Mouse (Mus musculus) spleen, embryonic (tissue): ENCODE data around the gene Zkscan14.

Source experiments
- CTCF ChIA-PET: fragments of 350-600 bp; sonication (Branson Sonifier 250); formaldehyde crosslinking; loops from one replicate; lab custom pipeline; 2022; lab: Charles Lee

The Zkscan14 gene

DNA sequence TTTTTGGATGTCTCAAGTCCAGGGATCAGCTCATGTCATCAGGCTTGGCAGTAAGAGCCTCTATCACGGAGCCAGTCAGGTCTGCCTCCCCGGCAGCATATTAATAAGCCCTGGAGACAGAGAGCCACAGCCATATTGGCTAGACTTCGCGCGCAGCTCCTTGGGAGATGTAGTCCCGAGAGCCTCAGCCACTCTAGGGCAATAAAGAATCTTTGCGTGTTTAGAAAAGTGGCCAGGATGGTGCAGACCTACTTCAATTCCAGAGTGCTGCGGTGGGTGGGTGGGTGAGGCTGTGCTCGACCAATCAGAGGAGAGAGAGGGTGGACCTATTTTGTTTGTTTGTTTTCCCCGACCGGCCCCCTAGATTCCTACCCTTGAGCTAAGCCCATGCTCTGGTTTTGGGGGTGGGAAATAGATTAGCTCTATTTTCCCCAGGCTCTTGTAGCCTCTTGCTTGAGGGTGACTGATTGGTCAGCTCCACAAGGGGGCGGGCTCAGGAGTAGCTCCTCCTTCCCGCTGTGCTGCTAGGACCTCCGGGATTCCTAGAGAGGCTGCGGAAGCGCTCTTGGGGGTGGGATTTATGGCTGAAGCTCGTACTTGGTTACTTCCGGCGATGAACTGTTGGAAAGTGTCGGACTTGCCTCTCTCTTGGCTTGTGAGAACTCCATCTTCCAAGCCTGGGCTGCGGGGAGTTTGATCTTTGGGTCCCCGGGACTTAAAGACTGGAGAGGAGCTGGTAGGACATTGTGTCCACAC is 2.4 kb upstream of the Zkscan14 start, which contains the start of gene Zkscan5:
Gene Zkscan5, plus strand, starts transcription at position 627 of the 756 bp plus-strand sequence.
- CTCF ChIA-PET: interaction anchor here (0.6 to 0.8 kb wide), 2 partner anchors 26 to 265 kb away, joined by 3 to 9 read pairs; no protein-coding TSS in a partner anchor

DNA sequence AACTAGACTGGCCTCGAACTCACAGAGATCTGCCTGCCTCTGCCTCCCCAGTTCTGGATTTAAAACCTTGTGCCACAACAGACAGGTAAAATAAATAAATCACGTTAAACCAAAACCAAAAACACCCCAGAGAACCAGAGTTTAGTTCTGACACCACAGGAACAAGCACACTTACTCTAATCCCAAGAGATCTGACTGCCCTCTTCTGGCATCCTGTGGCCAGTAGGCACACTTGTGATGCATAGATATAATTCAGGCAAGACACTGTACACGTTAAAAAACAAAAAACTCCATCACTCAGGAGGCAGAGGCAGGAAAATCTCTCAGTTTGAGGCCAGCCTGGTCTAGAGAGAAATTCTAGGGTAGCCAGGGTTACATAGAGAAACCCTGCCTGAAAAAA is 778 bp upstream of the Zkscan14 start:
- CTCF ChIA-PET: no interaction called here

DNA sequence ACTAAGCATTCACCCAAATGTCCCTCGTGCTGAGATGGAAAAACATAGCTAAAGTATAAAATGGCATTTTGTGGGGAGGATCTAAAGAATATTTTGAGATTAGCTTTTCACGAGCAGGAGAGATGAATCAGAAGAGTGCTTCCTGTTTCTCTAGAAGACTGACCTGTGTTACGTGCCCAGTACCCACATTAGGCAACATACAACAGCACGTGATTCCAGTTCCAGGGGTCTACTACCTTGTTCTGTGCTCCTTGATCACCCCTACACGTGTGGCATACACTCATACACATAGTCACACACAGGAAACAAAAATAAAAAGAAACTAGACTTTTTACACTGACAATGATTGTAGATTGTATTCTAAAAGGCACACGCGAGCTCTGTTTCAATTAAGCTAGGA is 1.3 kb downstream of the Zkscan14 start:
- CTCF ChIA-PET: no interaction called here

DNA sequence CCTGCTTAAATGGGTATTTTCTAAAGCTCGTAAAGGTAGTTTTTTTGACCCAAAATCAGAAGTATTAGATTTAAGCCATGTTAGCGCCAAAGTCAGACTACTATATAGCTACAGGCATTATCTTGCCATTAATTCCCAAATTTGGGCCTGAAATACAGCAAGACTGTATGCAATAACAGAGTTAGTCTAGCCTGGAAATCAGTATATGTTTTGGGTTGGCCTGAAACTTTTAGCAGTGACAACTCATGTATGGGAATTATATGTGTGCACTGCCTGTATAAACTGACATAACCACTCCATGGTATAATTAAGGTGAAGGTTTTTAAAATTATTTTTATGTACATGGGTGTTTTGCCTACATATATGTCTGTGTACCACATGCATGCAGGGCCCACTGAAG is 9.7 kb downstream of the Zkscan14 start, which contains the start of gene Atp5j2:
Gene Atp5j2, minus strand, starts transcription at position 101 of the 400 bp plus-strand sequence.
- CTCF ChIA-PET: no interaction called here

DNA sequence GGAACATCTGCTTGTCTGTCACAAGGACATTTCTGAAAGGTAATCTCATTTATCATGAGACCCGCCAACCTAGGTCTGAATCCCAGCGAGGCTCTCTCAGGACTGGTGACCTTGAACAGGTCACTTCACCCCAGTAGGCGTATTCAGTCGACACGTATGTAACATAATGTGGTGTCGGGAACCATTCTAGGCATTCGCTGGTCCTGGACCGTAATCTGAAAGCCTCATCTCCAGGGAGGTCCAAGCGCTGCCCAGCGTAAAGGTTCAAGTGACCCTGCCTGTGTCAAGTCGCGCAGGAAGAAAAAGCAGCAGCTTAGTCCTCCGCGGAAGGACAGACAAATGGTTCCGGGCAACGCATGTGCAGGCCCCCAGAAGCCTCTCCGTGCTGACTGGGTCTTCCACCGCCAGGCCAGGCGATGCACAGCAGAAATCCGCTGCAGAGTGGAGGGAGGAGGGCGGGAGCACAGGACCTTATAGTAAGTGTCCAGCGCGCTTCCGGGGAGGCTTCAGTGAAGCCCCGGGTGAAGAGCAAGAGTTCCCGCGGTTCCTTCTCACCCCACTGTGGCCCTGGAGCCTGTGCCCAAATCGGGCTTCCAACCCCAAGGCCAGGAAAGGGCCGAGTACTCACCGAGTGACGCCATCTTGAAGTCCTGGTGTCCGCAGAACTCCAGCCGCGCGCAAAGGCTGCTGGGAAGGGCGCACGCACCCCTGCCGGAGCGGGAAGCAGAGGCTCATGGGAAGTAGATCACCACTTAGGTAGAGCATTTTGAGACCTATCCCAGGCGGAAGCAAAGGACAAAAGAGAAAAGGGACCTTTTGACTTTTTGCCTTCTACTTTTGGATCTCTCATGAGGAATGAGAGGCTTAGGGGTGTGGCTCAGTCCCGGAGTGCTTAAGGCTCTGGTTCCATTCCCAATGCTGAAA is 10.5 kb downstream of the Zkscan14 start:
- CTCF ChIA-PET: interaction anchor here (0.6 kb wide), 1 partner anchor 957 kb away, joined by 5 read pairs; no protein-coding TSS in a partner anchor

DNA sequence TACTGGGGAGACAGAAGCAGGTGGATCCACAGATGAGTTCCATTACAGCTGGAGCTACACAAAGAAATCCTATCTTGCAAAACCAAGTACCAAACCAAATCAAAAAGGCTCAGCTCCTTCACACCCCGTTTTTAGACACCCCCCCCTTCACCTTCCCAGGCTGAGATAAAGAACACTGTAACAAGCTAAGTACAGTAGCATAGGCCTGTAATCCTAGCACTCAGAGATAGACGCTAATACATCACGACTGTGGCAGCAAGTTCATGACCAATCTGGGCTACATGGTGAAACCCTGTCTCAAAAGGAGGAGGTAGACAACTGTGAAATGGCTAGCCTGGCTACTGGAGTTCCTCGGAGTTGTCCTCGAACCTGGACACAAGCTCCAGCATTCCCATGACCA is 11.3 kb downstream of the Zkscan14 start:
- CTCF ChIA-PET: interaction anchor here (0.6 kb wide), 1 partner anchor 957 kb away, joined by 5 read pairs; no protein-coding TSS in a partner anchor

DNA sequence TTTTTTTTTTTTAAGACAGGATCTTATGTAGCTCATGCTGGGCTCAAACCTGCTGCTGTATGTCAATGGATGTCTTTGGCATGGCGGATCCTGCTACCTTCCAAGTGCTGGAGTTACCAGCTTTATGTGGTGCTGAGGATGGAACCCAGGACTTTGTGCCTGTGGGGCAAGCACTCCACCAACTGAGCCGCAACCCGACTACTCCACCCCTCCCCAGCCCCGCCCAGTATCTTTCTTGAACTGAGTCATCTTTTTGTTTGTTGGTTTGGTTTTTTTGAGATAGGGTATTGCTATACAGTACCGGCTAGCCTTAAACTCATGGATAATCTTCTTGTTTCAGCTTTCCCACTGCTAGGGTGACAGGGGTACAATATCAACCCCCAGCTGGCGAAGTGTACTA is 12.3 kb downstream of the Zkscan14 start:
- CTCF ChIA-PET: interaction anchor here (0.7 kb wide), 1 partner anchor 12 kb away, joined by 5 read pairs; the partner anchor contains the start of gene Zkscan14

DNA sequence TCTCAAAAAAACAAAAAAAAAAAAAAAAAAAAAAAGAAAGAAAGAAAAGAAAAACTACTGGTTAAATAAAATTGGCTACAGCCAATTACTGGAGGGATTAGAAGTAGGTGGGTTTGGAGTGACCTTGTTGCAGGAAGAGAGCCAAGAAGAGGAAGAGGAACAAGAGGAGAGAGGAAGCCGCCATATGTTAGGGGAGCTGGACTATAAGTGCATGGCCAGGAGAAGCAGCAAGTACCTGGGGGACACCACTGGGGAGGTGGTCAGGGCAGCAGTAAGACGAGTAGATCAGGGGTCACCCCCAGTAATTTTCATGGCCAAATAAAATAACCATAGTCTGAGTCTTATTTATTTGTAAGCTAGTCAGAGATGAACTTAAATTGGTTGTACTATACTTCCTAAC is 16.4 kb downstream of the Zkscan14 start:
- CTCF ChIA-PET: no interaction called here

DNA sequence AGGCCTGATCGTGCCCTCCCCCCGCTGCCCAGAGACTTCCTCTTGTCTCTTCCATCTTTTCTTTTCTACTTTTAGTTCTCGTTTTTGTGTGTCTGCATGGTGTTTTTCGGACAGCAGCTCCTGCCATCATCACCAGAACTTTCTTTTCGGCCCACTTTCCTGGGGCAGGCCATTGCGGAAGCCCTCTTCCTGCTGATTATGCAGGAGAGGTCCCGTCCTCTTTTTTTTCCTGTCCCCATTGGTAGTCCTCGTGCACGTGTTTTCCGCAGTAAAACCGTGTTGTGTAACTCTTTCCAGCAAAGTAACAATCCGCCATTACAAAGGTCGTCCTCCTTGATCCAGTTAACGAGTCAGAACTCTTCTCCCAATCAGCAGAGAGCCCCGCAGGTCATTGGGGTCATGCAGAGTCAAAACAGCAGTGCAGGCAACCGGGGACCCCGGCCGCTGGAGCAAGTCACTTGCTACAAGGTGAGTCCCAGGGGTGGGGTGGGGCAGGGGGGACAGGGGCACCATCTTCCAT is 23.1 kb downstream of the Zkscan14 start:
- CTCF ChIA-PET: no interaction called here

DNA sequence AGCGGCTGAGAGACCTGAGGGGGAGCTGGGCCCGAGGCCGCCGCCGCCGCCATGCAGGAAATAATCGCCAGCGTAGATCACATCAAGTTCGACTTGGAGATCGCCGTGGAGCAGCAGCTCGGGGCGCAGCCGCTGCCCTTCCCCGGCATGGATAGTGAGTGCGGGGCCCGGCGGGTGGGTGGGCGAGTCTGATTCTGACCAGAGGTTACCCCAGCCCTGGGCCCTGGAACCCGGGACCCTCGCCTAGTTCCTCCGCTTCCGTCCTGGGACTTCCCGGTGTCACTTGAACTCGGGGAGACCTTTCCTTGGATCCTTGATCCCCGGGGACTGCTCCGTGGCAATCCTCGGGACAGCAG is 34.4 kb downstream of the Zkscan14 start:
- CTCF ChIA-PET: no interaction called here

DNA sequence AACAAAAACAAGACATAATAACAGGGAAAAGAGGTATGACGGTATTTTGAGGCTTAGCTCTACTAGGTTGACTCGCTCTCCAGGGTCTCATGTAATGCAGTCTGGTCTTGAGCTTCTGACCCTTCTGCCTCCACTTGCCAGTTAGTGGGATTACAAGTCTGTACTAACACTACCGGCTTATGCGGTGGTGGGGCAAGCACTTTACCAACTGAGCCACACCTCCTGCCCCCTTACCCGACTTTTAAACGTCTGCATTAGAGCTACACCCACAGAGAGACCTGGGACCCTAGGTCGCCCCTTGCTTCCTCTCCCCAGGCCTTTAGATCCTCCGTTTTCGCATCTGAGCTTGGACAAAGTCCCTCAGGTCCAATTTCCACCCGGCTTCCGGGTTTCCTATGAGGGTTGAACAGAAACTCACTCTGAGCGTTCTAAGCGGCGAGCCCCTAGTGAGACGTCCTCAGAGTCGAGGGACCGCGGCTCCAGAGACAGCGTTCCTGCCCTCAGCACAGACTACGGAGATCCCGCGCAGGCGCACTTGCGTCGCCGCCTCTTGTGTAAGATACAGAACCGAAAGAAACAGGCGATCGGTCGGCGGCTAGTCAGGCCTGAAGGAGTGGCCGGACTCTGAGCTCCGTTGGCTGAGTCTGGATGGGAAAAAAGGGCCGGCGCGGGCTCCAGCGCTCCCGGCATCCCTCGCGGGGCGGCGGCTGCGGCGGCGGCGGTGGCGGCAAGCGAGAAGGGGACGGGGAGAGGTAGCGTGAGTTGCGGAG is 34.9 kb downstream of the Zkscan14 start, which contains the start of the genes Ptcd1 and Cpsf4:
Gene Ptcd1, minus strand, starts transcription at position 573 of the 770 bp plus-strand sequence.
Gene Cpsf4, plus strand, starts transcription at position 678 of the 770 bp plus-strand sequence.
- CTCF ChIA-PET: interaction anchor here (0.7 kb wide), 1 partner anchor 54 kb away, joined by 3 read pairs; no protein-coding TSS in a partner anchor

DNA sequence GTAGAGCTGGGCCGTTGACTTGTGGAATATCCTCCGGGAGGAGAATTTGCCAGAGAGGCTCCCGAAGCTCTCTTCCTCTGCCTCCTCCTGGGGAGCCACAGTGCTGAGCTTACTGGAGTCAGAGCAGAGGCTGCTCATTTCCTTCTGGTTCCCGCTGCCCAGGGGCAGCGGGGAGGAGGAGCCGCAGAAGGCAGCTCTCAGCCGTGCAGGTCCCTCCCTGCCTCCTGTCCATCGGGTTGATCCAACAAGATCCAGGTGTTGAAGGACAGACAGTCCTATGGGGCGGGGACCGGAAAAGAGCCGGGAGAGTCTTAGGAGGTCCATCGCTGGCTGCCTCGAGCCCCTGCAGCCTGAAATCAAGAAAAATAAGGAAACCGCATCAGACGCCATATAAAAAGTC is 36.5 kb downstream of the Zkscan14 start:
- CTCF ChIA-PET: interaction anchor here (0.7 kb wide), 1 partner anchor 1618 kb away, joined by 3 read pairs; no protein-coding TSS in a partner anchor

DNA sequence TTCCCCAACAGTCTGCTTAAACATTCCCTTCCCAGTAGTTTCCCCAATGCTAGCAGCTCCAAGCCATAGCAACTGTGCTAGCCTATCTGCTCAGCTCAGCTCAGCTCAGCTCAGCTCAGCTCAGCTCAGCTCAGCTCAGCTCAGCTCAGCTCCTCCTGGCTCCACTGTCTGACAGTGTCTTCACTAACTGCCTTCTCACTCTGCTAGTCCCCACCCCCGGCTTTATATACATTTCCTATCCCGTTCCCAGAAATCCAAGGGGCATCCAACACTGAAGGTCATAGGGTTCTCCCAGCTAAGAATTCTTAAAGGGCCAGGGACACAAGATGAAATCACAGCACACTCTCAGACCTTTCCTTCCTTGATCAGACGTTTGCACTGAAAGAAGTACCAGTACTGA is 37.0 kb downstream of the Zkscan14 start:
- CTCF ChIA-PET: interaction anchor here (0.7 kb wide), 1 partner anchor 1618 kb away, joined by 3 read pairs; no protein-coding TSS in a partner anchor

DNA sequence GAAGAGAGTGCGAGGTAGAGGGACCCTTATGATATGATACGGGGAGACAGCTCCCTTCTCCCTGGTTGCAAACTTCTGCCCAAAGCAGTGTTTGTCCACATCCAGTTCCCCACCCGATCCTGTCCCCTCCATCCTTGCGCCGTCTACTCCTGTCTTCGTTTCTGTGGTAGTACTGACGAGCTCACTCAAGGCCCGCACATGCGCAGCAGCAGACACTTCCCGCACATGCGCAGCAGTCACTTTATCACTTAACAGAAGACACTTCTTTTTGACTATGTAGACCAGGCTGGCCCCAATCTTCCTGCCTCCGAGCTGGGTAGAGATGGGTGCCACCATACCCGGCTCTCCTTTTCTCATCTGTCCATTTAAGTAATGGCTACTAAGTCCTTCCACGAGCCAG is 40.3 kb downstream of the Zkscan14 start:
- CTCF ChIA-PET: no interaction called here

DNA sequence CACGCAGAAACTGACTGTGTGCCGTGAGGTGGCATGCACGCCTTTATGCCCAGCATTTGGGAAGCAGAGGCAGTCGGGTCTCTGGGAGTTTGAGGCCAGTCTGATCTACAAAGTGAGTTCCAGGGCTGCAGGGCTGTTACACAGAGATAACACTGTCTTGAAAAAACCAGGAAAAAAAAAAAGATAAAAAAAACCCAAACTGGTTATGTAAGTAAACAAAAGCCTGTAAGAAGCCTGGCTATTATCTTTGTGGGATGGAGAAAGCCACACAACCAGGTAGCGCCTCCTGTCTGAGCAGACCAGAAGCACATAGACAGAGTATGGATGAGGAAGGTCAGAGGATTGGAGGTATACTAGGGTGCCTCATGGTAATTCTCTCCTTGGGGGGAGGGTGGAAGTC is 49.0 kb downstream of the Zkscan14 start:
- CTCF ChIA-PET: no interaction called here

DNA sequence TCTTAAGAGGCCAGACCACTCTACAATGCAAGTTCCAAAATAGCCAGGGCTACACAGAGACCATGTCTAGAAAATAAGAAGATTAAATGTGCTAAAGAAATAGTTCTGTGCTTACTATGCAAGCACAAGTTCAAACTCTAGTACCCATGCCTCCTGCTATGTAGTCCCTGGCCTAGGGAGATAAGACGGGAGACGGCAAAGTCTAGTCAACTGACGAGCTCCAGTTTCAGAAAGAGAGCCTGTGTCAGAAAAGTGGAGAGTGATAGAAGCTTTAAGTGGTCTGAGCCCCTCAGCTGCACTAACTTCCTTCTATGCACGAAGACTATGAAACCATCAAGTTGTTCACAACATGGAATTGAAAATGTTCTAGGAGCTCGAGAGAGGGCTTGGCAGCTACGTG is 52.4 kb downstream of the Zkscan14 start:
- CTCF ChIA-PET: no interaction called here

DNA sequence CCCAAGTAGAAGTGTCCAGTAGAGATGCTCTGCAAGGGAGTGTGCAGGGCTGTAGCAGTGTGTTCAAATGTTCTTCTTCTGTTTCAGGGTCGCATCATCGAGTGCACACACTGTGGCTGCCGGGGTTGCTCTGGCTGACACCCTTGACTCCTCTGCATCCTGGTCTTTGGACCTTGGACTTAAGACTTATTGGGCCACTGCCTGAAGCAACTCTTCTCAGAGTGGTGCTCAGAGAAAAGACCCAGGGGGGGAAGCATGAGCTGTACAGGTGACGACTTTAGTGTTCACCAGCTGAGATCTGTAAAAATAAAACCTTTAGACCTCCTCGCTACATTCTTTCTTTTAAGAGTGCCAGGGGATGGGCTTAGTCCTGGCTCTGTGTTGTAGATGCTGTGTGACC is 53.9 kb downstream of the Zkscan14 start:
- CTCF ChIA-PET: no interaction called here
